Mouse (Mus musculus): ENCODE data around the gene Cldn3. TPM values are rescaled to one million over a fixed set of nuclear protein-coding genes. Genes with fewer than 3 reads are reported as not detected.

Gene Cldn3
- total RNA-seq, 1 experiment = 8.4 TPM

DNA sequence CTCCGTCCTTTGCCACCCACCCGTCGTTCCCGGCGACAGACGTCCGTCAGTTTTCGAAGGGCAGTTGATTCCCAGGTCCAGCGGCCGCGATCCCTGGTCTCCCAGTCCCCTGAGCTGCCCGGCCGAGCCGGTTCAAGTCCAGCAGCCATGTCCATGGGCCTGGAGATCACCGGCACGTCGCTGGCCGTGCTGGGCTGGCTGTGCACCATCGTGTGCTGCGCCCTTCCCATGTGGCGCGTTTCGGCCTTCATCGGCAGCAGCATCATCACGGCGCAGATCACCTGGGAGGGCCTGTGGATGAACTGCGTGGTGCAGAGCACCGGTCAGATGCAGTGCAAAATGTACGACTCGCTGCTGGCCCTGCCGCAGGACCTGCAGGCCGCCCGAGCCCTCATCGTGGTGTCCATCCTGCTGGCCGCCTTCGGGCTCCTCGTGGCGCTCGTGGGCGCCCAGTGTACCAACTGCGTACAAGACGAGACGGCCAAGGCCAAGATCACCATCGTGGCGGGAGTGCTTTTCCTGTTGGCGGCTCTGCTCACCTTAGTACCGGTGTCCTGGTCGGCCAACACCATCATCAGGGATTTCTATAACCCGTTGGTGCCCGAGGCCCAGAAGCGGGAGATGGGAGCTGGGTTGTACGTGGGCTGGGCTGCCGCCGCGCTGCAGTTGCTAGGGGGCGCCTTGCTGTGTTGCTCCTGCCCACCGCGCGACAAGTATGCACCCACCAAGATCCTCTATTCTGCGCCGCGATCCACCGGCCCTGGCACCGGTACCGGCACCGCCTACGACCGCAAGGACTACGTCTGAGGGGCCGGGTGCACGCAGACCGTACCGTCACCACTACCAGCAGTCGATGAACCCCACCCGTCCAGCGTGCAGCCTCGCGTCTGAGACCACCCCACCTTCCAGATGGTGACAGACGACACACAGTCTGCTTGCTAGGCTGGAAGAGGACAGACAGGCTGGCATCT is 569 bp downstream of the Cldn3 start:
- TF ChIP-seq MAFK (IDR thresholded peaks at IDR 0.05; ENCODE audit: insufficient read depth, low read depth, low read length) (no peak), HCFC1 (IDR thresholded peaks at IDR 0.05; ENCODE audit: borderline replicate concordance, insufficient read depth, low read length) (0 out of 2 replicates have a peak, but pooled peaks have one; percentile 40)
- H3K9ac ChIP-seq (ENCODE audit: insufficient read depth, low read depth, low read length, poor library complexity, severe bottlenecking) = peak overlapping the region; percentile 62
- H3K4me3 ChIP-seq (ENCODE audit: insufficient read depth in 1 of 2, low read depth in 1 of 2, low read length in 2 of 2, poor library complexity in 1 of 2, severe bottlenecking in 1 of 2) = peak overlapping the region; percentile 72 to 73
- peak overlapping the region; percentile 24; the same call in 1 of the 2 replicates for H3K27ac ChIP-seq (ENCODE audit: insufficient read depth, low read depth, low read length, poor library complexity, severe bottlenecking)
- H3K4me1 ChIP-seq (ENCODE audit: control insufficient read depth in 2 of 2, insufficient read depth in 2 of 2, low read length in 2 of 2, poor library complexity in 1 of 2) = peaks cover 4 to 26% of the 10 kb centered on the region in 2 experiments
- in situ Hi-C loops (cut with MboI; ENCODE audit: low sequenced_read_pairs in 2 of 2, unreplicated experiment in 2 of 2) = no loop called here
- H3K9me3 ChIP-seq (ENCODE audit: control insufficient read depth, insufficient read depth, low read depth, low read length) = no peaks in the 10 kb centered on the region
- no peak for DNase-seq (ENCODE audit: low read depth, low spot score)
- no peaks in the 10 kb centered on the region for H3K36me3 ChIP-seq (ENCODE audit: control insufficient read depth, insufficient read depth, low read length, poor library complexity, severe bottlenecking)

DNA sequence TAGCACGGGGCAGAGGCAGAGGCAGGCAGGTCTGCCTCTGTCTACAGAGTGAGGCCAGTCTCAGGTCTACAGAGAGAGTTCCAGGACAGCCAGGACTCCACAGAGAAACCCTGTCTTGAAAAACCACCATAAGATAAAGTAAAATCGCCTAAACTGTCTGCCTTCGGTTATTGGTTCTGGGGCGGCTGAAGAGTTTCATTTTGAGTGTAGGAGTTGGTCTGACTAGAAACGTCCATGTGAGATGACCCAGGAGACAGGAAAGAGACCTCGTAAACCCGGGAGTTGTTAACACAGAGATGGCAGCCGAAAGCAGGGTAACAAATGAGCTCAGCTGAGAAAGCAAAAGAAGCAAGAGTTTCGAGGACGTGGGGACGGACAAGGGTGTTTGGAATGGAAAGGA is 3.2 kb downstream of the Cldn3 start:
- H3K9ac ChIP-seq (ENCODE audit: insufficient read depth, low read depth, low read length, poor library complexity, severe bottlenecking) = no peak overlapping the region
- in situ Hi-C loops (cut with MboI; ENCODE audit: low sequenced_read_pairs in 2 of 2, unreplicated experiment in 2 of 2) = no loop called here
- no peak overlapping the region for H3K27ac ChIP-seq (ENCODE audit: insufficient read depth, low read depth, low read length, poor library complexity, severe bottlenecking)
- peaks cover 4 to 23% of the 10 kb centered on the region in 2 experiments; a peak in 3 of 4 replicates for H3K4me1 ChIP-seq (ENCODE audit: control insufficient read depth in 2 of 2, insufficient read depth in 2 of 2, low read length in 2 of 2, poor library complexity in 1 of 2)
- H3K9me3 ChIP-seq (ENCODE audit: control insufficient read depth, insufficient read depth, low read depth, low read length) = no peaks in the 10 kb centered on the region
- H3K4me3 ChIP-seq (ENCODE audit: insufficient read depth in 1 of 2, low read depth in 1 of 2, low read length in 2 of 2, poor library complexity in 1 of 2, severe bottlenecking in 1 of 2) = no peak overlapping the region
- no peak for DNase-seq (ENCODE audit: low read depth, low spot score)
- TF ChIP-seq ZNF384 (IDR thresholded peaks at IDR 0.05; ENCODE audit: low read depth, low read length) = no peak
- no peak for TF ChIP-seq MAFK (IDR thresholded peaks at IDR 0.05; ENCODE audit: insufficient read depth, low read depth, low read length)
- no peak for TF ChIP-seq CHD2 (IDR thresholded peaks at IDR 0.05; ENCODE audit: low read depth, low read length)
- no peak for TF ChIP-seq ZC3H11A (IDR thresholded peaks at IDR 0.05; ENCODE audit: borderline replicate concordance, low read depth, low read length)
- no peak for TF ChIP-seq HCFC1 (IDR thresholded peaks at IDR 0.05; ENCODE audit: borderline replicate concordance, insufficient read depth, low read length)
- H3K36me3 ChIP-seq (ENCODE audit: control insufficient read depth, insufficient read depth, low read length, poor library complexity, severe bottlenecking) = no peaks in the 10 kb centered on the region

DNA sequence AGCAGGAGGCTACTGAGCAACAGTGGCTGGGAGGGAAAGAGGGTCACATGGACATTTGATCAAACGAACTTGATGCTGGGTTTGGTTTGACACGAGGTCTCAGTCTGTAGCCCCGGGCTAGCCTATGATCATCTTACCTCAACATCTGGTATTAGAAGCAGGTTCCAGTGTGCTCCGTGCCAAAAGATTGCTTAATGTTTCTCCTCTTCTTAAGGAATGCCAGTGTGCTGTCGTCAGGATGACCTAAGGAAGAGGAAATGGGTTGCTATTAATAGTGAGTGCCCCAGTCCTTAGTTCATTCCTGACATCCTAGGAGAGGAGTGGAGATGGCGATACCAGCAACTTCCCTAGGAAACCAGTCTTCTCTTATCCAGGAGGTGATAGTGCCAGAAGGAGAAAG is 3.7 kb downstream of the Cldn3 start:
- no peak for DNase-seq (ENCODE audit: low read depth, low spot score)
- no peak overlapping the region for H3K27ac ChIP-seq (ENCODE audit: insufficient read depth, low read depth, low read length, poor library complexity, severe bottlenecking)
- H3K4me3 ChIP-seq (ENCODE audit: insufficient read depth in 1 of 2, low read depth in 1 of 2, low read length in 2 of 2, poor library complexity in 1 of 2, severe bottlenecking in 1 of 2) = no peak overlapping the region
- TF ChIP-seq MAFK (IDR thresholded peaks at IDR 0.05; ENCODE audit: insufficient read depth, low read depth, low read length) (no peak), HCFC1 (IDR thresholded peaks at IDR 0.05; ENCODE audit: borderline replicate concordance, insufficient read depth, low read length) (no peak), CHD2 (IDR thresholded peaks at IDR 0.05; ENCODE audit: low read depth, low read length) (no peak), ZNF384 (IDR thresholded peaks at IDR 0.05; ENCODE audit: low read depth, low read length) (no peak), ZC3H11A (IDR thresholded peaks at IDR 0.05; ENCODE audit: borderline replicate concordance, low read depth, low read length) (no peak)
- in situ Hi-C loops (cut with MboI; ENCODE audit: low sequenced_read_pairs in 2 of 2, unreplicated experiment in 2 of 2) = no loop called here
- peaks cover 4 to 20% of the 10 kb centered on the region in 2 experiments; a peak in 3 of 4 replicates for H3K4me1 ChIP-seq (ENCODE audit: control insufficient read depth in 2 of 2, insufficient read depth in 2 of 2, low read length in 2 of 2, poor library complexity in 1 of 2)
- H3K9me3 ChIP-seq (ENCODE audit: control insufficient read depth, insufficient read depth, low read depth, low read length) = no peaks in the 10 kb centered on the region
- no peaks in the 10 kb centered on the region for H3K36me3 ChIP-seq (ENCODE audit: control insufficient read depth, insufficient read depth, low read length, poor library complexity, severe bottlenecking)
- H3K9ac ChIP-seq (ENCODE audit: insufficient read depth, low read depth, low read length, poor library complexity, severe bottlenecking) = no peak overlapping the region

DNA sequence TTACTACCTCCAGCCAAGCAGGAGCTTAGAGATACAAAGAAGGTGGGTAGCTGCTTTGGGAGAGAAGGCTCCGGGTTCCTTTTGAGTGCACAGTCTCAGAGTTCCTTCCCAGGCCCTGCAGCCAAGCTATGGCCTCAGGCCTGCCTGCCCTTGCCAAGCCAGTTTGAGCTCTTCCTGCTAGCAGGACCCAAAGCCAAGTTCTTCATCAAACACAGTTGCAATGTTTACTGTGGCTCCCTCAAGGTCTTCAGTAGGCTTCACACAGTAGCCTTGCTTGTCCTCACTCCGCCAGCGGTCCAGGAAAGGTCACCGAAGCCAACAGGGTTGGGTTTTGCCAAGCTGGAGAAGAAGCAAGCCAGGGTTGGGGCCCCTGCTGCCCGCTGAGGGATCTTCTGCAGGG is 6.6 kb downstream of the Cldn3 start:
- Histone ChIP-seq H3K27ac (ENCODE audit: insufficient read depth, low read depth, low read length, poor library complexity, severe bottlenecking) (no peak overlapping the region), H3K9ac (ENCODE audit: insufficient read depth, low read depth, low read length, poor library complexity, severe bottlenecking) (no peak overlapping the region), H3K4me1 (ENCODE audit: control insufficient read depth in 2 of 2, insufficient read depth in 2 of 2, low read length in 2 of 2, poor library complexity in 1 of 2) (peaks cover 2 to 11% of the 10 kb centered on the region in 2 experiments; a peak in 2 of 4 replicates), H3K9me3 (ENCODE audit: control insufficient read depth, insufficient read depth, low read depth, low read length) (no peaks in the 10 kb centered on the region), H3K4me3 (ENCODE audit: insufficient read depth in 1 of 2, low read depth in 1 of 2, low read length in 2 of 2, poor library complexity in 1 of 2, severe bottlenecking in 1 of 2) (no peak overlapping the region), H3K36me3 (ENCODE audit: control insufficient read depth, insufficient read depth, low read length, poor library complexity, severe bottlenecking) (no peaks in the 10 kb centered on the region)
- in situ Hi-C loops (cut with MboI; ENCODE audit: low sequenced_read_pairs in 2 of 2, unreplicated experiment in 2 of 2) = no loop called here
- DNase-seq (ENCODE audit: low read depth, low spot score) = no peak
- TF ChIP-seq ZC3H11A (IDR thresholded peaks at IDR 0.05; ENCODE audit: borderline replicate concordance, low read depth, low read length) (no peak), ZNF384 (IDR thresholded peaks at IDR 0.05; ENCODE audit: low read depth, low read length) (no peak), CHD2 (IDR thresholded peaks at IDR 0.05; ENCODE audit: low read depth, low read length) (no peak), MAFK (IDR thresholded peaks at IDR 0.05; ENCODE audit: insufficient read depth, low read depth, low read length) (no peak), HCFC1 (IDR thresholded peaks at IDR 0.05; ENCODE audit: borderline replicate concordance, insufficient read depth, low read length) (no peak)

All from ES-E14 (cell line).